Mouse (Mus musculus): ENCODE measurements at regions not wholly inside any gene's neighbourhood (a gene's known extent, or its start where the extent isn't known, plus 50 kb on each side); places are given as distances from the start of the nearest gene placed in this dataset.

DNA sequence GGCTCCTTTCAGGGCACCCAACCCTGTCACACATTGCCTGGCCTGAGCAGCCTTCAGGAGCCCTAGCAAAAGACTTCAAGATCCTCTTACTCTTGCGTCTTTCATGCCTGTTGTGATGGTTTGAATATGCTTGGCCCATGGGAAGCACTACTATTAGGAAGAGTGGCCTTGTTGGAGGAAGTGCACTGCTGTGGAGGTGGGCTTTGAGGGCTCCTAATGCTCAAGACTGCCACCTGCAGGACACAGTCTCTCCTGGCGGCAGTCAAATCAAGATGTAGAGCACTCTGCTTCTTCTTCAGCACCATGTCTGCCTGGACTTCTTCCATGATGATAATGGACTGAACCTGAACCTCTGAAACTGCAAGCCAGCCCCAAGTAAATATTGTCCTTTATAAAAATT, 73.0 kb downstream of the Tsen15 start:
- DNase-seq (ENCODE audit: low spot score in 2 of 2): no peak

DNA sequence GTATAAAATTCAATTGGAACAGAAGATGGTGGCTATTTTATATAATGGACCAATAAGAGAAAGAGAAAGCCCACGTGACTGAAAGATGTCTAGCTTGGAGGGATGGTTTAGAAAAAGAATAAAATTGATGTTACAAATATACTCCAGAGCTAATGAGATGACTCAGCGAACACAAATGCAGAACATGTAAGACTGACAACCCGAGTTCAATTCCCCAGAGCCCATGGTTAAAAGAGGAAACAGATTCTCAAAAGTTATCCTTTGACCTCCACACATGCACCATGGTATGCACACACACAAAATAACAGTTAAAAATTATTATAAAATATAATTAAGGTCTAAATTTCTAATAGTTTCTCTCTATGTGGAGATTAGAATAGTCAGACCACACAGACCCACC, 81.0 kb downstream of the Tsen15 start:
- DNase-seq (ENCODE audit: low spot score in 2 of 2): no peak

DNA sequence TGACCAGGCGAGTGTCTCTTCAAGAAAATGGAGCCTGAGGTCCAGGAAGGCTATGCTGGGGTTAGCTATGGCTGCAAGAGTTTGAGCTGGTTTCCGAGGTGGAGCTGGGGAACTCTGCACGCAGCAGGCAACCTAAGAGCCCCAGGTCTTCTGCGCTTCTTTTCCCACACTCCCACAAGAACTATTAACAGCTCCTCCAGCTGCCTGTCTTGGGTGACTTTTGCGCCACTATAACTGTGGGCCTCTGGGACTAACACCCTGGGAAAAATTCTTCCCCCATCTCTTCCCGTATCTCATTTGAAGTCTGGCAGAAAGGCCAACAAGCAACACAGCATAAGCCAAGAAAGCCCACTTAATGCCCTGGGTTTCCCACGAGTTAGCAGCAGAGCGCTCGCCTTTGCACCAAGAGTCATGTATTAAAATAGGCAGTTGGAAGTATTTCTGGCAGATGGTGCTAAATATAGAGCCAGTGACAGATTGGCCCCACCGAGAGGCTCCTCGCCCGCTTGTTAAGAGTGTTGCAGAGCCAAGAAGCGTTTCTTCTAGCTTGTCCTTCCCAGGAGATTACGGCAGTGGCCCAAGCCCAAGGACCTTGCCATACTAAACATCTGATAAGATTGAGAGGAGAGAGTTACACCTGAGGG, 81.9 kb downstream of the Tsen15 start:
- peak in 1 of 2 experiments; percentile 42 for DNase-seq (ENCODE audit: low spot score in 2 of 2)

DNA sequence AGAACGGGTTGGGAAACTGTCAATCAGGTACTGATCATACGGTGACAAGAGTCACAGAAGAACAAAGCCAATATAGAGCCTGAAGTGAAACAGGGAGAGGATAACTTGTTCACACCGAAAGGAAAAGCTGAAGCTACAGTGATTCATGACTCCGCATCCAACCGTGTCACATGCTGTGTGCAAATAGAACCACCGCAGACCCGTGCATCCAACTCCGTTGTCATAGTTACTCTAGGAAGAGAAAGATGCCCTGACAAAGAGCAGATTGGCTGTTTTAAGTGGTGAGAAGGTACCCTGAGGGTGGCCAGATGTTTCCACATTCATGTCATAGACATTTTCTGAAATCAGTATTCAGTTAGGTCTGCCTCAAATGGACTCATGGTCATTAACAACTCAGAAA, 85.1 kb downstream of the Tsen15 start:
- DNase-seq (ENCODE audit: low spot score in 2 of 2): peak; percentile 23 to 34

DNA sequence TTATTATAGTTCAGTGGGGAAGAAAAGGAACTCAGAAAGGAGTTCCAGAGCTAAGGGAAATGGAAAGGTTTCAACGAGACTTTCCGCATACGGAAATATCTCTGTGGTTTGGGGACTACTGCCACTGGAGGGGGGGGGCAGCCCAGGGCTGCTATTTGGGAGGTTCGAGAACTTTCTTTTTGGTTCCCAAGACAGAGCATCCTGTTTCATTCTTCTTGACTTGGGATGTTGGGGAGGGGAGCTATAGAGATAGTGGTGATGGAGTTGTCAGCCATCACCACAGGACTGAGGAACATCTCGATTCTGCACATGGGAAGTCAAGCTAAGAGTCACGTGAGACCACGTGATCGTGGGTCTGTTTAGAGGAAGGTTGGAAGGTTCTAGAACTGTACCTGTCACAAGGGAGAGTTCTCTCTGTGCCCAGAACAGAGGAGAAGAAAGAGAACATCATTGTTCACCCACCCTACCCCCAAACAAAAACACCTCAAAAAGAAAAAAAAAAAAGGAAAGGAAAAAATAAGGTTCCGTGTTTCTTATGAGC, 94.2 kb downstream of the Tsen15 start:
- no peak for DNase-seq (ENCODE audit: low spot score in 2 of 2)

DNA sequence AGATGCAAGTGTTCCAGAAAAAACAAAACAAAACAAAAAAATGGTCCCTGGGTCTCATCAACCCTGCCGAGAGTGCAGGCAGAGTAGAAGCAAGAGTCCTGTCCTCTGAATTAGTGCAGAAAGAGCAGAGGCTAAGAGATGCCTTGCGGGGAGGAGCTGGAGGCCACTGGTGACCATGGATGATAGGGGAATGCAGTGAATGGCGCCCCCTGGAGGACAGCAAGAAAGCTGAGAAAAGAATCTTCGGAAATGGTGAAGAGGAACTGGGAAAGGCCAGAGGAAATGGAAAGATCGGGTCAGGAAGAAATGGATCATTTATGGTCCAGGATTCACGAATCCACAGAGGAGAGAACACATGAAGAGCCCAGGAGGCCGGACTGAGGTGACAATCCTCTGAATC, 95.7 kb downstream of the Tsen15 start:
- DNase-seq (ENCODE audit: low spot score in 2 of 2): peak; percentile 78 to 79

DNA sequence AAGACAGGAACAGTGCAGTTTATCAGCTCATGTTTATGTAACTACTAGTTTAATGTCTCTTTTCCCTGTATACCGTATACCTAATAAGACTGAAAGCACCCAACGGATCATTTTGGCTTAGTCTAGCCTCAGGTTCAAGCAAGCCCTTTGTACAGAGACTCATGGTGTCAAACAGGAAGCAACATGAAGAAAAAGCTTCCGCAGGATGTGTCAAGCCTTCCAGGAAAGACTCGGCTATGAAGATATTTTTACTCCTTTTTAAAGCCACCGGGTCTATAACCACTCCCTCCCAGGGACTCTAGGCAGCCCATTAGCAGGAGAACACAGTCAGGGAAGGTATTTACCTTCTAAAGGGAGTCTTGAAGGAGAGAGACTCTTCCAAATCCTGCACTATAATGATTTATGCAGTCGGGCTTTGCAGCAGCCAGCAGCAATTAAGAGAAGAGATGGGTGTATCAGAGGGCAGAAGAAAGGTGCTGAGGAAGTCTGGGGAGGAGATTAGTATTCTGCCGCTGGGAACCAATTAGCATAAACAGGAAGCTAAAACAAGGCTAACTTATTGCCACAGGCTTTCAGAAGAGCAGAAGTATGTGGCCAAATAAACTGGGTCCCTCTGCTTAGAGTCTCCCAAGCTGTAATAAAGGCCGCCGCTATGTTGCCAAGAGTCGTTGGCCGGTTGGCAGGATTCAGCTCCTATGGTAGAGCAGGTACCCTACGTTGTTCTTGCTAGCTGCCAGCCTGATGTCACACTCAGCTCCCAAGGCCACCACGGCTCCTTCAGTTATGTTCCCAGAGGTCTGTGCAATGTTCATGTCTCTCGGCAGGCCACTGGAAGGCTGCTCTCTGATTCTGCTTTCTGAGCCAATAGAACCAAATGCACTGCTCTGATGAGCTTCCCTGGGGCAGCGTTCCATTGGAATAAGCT, 98.7 kb downstream of the Tsen15 start:
- no peak for DNase-seq (ENCODE audit: low spot score in 2 of 2)

DNA sequence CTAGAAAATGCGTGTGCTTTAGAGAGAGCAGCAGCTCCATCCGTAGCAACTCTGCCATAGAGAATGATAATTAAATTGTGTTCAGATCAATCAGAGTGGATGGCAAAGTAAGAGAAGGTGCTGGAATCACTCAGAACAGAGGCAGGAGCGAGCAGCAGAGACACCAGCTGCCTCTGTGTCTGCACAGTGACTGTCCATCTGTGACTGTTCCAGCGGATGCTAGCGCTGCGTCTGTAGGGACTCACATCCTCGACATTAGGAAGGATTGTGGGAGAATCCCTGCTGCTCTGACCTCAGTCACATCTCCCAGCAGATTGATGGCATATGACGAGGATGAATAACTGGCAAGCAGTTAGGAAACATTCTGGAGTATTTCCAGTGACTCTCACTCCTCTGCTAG, 99.8 kb downstream of the Tsen15 start:
- DNase-seq (ENCODE audit: low spot score in 2 of 2): no peak

DNA sequence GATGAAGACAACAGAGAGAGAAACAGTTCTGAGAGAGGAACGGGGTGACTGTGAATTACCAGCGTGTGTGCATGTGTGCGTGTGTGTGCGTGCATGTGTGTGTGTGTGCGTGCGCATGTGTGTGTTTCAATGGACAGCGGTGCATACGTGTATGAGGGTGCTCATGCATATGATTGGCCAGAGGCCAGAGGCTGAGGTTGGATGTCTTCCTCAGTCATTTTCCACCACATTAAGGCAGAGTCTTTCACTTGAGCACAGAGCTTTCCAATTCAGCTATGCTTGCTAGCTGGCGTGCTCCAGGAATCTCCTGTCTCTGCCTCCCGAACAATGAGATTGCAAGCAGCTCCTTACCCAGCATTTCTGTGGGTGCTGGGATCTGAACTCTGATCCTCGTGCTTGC, 104.4 kb downstream of the Tsen15 start:
- no peak for DNase-seq (ENCODE audit: low spot score in 2 of 2)

DNA sequence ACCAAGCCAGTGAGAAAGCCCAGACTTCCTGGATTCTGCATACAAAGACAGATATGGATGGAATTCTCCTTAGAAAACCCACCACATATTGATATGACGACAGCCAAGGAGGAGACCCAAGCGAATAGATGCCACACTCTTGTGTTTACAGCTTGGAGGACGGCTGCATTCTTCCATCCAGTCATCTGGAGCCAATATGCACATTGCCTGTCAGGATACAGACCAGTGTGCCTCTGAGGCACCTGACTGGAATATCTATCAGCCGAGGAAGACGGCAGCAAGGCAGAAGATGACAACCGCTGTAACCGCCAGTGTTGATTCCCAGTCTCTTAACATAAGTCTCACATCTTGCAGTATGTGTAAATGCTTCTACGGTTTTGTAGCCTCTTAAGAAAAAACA, 105.3 kb downstream of the Tsen15 start:
- DNase-seq (ENCODE audit: low spot score in 2 of 2): no peak

DNA sequence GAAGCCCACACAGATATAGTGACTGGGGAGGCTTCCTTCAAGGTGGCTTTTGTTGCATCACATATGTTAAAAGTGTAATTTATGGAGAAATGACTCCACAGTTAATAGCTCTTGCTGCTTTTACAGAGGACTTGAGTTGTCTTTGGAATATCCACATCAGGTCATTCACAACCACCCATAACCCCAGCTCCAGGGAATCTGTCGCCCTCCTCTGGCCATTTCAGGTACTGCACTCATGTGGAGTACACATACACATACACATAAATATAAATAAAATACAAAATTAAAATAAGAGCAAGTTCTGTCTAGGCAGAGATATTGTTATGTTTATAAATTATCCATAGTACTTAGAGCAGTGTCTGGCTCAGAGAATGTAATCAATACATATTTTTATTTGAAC, 106.5 kb downstream of the Tsen15 start:
- DNase-seq (ENCODE audit: low spot score in 2 of 2): no peak

DNA sequence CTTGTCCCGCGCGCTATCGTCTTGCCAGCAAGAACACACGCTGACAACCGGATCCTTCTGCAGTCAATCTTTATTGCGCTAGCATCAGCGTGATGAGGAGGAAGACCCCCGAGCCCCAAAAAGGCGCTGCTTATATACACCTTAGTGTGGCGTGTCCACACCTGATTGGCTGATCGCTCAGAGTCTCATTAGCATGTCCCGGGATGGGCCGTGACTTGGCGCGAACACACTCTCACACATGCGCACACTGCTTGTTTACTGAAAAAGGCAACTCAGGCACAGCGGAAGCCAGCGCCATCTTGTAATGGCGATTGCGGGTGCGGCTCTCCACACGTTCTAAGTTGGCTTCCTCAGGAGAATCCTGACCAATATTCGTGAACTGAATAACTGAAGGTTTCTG, 111.5 kb downstream of the Tsen15 start:
- DNase-seq (ENCODE audit: low spot score in 2 of 2): no peak

DNA sequence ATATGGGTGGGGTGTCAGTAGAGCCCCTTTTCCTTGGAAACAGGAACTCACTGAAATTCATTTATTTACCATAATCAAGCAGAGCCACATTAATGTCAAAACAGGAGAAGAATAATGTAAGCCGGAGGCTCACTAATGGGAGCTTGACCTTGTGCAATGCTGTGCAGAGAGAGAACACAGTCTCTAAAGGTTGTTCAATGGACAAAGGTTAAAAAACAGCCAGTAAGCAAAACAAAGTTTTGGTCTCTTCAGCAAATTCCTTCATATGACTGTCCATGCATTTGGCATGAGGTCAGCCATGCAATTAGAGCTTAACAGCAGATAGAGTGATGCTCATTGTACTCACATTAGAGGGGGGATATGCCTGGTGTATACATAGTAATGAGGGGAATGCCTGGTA, 113.1 kb downstream of the Tsen15 start:
- DNase-seq (ENCODE audit: low spot score in 2 of 2): no peak

DNA sequence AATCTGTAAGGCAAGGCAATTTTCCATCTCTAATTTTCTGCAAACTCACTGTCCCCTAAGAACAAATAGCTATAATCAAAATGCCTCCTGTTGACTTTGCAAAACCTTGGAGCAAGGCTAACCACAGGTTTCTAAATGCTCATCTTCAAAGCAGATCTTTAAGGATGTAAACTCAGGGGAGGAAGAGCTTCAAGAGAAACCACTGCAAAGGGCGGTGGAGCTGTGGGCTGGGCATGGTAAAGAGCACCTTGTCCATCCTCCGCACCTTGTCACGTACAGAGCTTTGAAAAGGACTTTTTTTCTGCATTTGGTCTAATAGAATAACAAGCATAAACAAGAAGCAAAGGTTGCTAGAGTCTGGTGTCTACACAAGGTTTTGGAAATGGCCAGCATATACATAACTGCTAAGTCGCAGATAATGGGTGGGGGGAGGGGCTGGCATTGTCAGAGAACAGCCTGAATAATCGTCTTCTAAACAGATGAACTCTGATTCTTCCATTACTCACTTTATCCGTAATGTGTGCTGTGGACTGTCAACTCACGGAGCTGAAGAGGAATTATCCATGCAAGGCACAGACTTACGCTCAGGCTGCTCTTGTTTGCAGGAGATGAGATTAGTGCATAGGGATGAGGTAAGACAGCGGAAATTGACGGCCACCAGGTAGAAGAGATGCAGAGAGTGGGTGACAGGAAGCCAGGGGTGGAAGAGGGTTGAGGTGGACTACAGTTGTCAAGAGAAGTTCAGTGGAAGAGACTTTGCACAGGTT, 116.4 kb downstream of the Tsen15 start:
- DNase-seq (ENCODE audit: low spot score in 2 of 2): no peak

DNA sequence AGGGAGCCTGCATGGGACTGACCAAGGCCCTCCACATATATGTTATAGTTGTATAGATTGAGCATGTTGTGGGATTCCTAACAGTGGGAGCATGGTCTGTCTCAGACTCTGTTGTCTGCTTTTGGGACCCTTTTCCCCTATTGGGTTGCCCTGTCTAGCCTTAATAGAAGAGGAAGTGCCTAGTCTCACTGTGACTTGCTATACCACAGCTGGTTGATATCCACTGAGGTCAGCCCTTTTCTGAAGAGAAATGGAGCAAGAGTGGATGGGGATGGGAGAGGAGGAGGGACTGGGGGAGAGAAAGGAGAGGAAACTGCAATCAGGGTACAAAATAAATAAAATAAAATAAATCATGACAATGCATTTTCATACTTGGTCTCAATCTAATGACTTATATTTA, 120.1 kb downstream of the Tsen15 start:
- DNase-seq (ENCODE audit: low spot score in 2 of 2): no peak

DNA sequence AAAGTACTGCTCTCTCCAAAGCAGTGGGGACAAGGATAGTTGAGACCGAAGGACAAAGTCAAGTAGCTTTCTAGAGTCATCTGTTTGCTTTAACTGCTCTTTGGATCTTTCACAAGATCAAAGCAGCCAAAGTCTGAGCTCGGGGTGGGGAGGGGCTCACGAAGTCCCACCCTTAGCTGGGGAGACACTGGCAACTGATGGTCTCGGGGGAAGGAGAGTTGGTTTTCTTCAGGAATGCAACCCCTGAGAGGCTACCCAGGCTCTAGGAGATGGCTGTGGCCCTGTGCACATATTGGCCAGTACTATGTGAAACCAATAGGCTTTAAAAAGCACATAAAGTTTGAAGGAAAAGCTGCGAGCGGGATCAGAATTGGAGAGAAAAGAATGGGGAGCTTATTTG, 121.5 kb downstream of the Tsen15 start:
- no peak for DNase-seq (ENCODE audit: low spot score in 2 of 2)

DNA sequence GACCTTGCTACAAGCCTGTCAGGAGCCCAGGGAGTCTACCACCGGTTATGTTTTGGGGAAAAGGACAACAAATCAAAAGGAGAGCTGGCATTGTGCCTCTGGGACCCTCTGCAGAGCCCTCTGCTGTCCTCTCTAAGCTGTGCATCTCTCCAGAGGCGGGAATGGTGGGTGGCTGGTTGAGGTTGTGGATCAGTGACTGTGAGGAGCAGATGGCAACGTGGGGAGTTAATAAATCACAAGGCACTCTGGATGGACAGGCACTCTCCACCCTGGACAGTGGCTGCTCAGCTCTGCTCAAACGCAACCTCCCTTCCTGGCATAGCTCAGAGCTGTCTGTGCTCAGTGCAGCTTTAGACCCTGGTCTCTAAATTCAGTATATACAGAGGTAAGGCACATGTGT, 125.0 kb downstream of the Tsen15 start:
- no peak for DNase-seq (ENCODE audit: low spot score in 2 of 2)

DNA sequence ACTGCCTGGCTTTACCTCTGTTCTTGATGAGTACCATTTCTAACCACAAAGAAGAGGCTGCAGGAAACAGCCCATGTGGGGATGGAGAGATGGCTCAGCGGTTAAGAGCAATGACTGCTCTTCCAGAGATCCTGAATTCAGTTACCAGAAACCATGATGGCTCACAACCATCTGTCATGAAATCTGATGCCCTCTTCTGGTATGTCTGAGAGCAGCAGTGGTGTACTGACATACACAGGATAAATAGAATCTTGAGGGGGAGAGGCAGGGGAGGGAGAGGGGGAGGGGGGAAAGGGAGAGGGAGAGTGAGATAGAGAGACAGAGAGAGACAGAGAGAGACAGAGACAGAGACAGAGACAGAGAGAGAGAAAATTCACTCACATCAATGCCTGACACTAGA, 125.5 kb downstream of the Tsen15 start:
- no peak for DNase-seq (ENCODE audit: low spot score in 2 of 2)

DNA sequence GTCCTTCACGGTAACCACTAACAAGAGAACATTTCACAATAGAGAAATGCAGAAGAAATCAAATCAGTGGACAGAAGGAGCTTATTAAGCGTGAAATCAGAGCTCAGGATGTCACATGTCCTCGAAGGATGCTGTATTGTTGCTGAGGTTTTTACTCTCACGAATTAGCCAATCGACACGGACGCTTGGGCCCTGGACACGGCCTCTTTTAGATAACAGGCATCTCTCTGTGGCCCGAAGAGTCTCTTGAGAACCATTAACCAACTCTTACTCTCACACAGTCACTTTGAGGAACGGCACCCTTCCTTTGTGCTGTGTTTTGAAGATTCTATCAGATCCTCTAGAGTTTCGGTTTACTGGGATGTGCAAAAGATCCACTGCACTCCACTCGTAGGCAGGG, 128.2 kb downstream of the Tsen15 start:
- no peak for DNase-seq (ENCODE audit: low spot score in 2 of 2)

DNA sequence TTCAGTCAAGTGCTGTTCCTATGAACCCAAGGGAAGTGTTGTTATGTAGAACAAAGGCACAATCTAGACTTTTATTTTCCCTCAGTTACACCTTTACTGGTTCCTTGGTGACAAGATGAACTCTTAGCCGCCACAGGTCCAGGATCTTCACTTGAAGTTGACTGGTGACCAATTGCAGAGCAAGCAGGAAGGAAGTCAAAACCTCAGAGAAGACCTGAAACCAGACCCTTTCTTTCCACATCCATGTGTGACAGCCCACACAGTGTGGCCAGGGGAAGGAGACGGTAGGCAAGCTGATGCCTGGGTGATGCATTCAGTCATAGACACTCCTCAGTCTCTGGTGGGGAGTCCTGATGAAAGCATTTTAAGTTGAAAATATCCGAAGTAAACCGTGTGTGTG, 132.6 kb downstream of the Tsen15 start:
- no peak for DNase-seq (ENCODE audit: low spot score in 2 of 2)

DNA sequence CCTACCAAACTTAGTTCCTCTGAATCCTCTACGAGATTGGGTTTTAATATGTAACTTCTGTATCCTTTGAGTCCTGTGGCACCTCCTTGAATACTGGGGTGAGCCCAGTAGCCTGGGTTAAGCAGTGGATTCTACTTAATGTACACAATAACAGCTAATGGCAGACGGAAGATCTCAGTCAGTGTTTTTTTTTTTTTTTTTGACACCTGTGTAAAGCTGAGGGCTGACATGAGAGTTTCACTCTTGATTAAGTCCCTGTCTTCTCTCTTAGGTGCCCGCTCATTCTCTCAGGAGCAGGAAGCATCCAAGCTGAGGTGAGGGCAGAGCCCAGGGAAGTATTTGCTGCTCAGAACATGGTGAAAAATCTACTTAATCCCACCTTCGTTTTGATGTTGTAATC, 133.0 kb downstream of the Tsen15 start:
- DNase-seq (ENCODE audit: low spot score in 2 of 2): no peak

DNA sequence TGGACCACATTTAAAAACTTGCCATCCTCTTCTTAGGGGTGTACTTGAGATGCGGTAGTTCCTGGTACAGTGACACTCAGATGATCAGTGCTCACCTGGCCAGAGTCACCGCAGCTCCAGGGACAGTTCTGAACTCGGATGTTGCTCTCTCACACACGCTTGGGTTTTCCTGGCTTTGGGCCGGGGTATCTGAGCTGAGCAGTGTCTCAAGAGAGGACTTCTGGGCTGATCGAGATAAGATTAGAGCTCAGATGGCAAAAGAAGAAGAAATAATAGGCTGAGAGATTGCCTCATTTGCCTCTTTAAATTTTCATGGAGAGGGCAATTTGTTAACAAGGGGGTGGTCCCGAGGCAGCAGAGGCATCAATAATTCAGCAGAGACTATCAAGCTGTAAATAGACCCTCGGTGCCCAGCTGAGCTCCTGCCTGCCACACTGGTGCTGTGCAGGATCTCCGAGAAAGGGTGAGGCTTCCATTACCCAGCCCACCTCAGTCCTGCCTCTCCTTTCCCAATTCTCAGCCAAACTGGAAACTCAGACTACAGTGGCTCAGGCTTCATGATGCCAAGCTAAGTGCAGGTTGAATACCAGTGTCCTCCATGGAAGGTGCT, 133.7 kb downstream of the Tsen15 start:
- no peak for DNase-seq (ENCODE audit: low spot score in 2 of 2)
